Mouse (Mus musculus) MEL (cell line): ENCODE data around the gene Slc26a10. TPM values are rescaled to one million over a fixed set of nuclear protein-coding genes. Genes with fewer than 3 reads are reported as not detected.

Experiments used
- DNase-seq: peaks from one replicate; pipeline ENCODE4 v3.0.0; 2011; ENCODE audit warnings: low read depth, low spot score
- H3K27ac ChIP-seq: 2 replicates; pipeline ENCODE4 v1.5.1; 2012; ENCODE audit warnings: low read depth, mild to moderate bottlenecking, control low read depth, low read length, moderate library complexity; ENCODE audit not compliant: control insufficient read depth
- H3K27me3 ChIP-seq, 2 experiments: fragments of 150-350 bp in 1 of 2; sonication (generic) in 1 of 2; 2 replicates each; pipeline ENCODE4 v1.6.1; 2012; ENCODE audit warnings: low read length in 2 of 2, mild to moderate bottlenecking in 2 of 2, improper control_type of control experiment in 1 of 2, moderate library complexity in 1 of 2; ENCODE audit not compliant: insufficient read depth in 2 of 2, control insufficient read depth in 1 of 2
- H3K36me3 ChIP-seq, 2 experiments: 2 replicates each; pipeline ENCODE4 v1.6.1; 2012 to 2014; ENCODE audit warnings: low read length in 2 of 2, improper control_type of control experiment in 1 of 2, inconsistent platforms in 1 of 2, mild to moderate bottlenecking in 1 of 2; ENCODE audit not compliant: insufficient read depth in 2 of 2, control insufficient read depth in 1 of 2
- H3K4me1 ChIP-seq, 2 experiments: fragments of 150-350 bp in 1 of 2; sonication (generic) in 1 of 2; 2 replicates each; pipeline ENCODE4 v1.6.1; 2012; ENCODE audit warnings: low read length in 2 of 2, improper control_type of control experiment in 1 of 2, mild to moderate bottlenecking in 1 of 2; ENCODE audit not compliant: insufficient read depth in 2 of 2, control insufficient read depth in 1 of 2
- H3K4me3 ChIP-seq, 2 experiments: fragments of 150-350 bp in 1 of 2; sonication (generic) in 1 of 2; 2 replicates each; pipeline ENCODE4 v1.5.1; 2012; ENCODE audit warnings: low read depth in 2 of 2, low read length in 2 of 2, mild to moderate bottlenecking in 2 of 2, moderate library complexity in 2 of 2, control low read depth in 1 of 2, improper control_type of control experiment in 1 of 2; ENCODE audit not compliant: control insufficient read depth in 1 of 2, insufficient read depth in 1 of 2
- H3K79me2 ChIP-seq: 2 replicates; pipeline ENCODE4 v1.6.1; 2012; ENCODE audit warnings: mild to moderate bottlenecking, low read length, moderate library complexity; ENCODE audit not compliant: control insufficient read depth, poor library complexity, insufficient read depth
- H3K9ac ChIP-seq: 2 replicates; pipeline ENCODE4 v1.6.1; 2012; ENCODE audit warnings: low read depth, mild to moderate bottlenecking, control low read depth, low read length, moderate library complexity; ENCODE audit not compliant: control insufficient read depth, poor library complexity, severe bottlenecking
- H3K9me3 ChIP-seq: fragments of 150-350 bp; sonication (generic); replicated peaks from 2 replicates; pipeline ENCODE4 v1.6.1; 2012; ENCODE audit warnings: mild to moderate bottlenecking, low read length, improper control_type of control experiment, moderate library complexity; ENCODE audit not compliant: insufficient read depth
- BHLHE40 ChIP-seq: IDR thresholded peaks from 2 replicates; pipeline ENCODE4 v1.6.1; 2012; ENCODE audit warnings: low read depth, mild to moderate bottlenecking, inconsistent platforms, low read length, improper control_type of control experiment, borderline replicate concordance
- CHD1 ChIP-seq: IDR thresholded peaks from 2 replicates; pipeline ENCODE4 v1.6.1; 2012; ENCODE audit warnings: low read depth, mild to moderate bottlenecking, inconsistent platforms, low read length, improper control_type of control experiment
- CHD2 ChIP-seq: IDR thresholded peaks from 2 replicates; pipeline ENCODE4 v1.6.1; 2011; ENCODE audit warnings: low read length, improper control_type of control experiment
- ELF1 ChIP-seq: IDR thresholded peaks from 2 replicates; pipeline ENCODE4 v1.6.1; 2014; ENCODE audit warnings: low read depth, mild to moderate bottlenecking, inconsistent platforms, low read length, improper control_type of control experiment, moderate library complexity
- HCFC1 ChIP-seq: IDR thresholded peaks from 2 replicates; pipeline ENCODE4 v1.6.1; 2012; ENCODE audit warnings: low read depth, mild to moderate bottlenecking, inconsistent platforms, low read length, improper control_type of control experiment, moderate library complexity
- JUND ChIP-seq: IDR thresholded peaks from 2 replicates; pipeline ENCODE4 v1.6.1; 2011; ENCODE audit warnings: low read depth, mild to moderate bottlenecking, improper control_type of control experiment, low read length
- MAFK ChIP-seq: IDR thresholded peaks from 2 replicates; pipeline ENCODE4 v1.6.1; 2011; ENCODE audit warnings: low read depth, mild to moderate bottlenecking, low read length, improper control_type of control experiment, borderline replicate concordance
- MAX ChIP-seq: IDR thresholded peaks from 2 replicates; pipeline ENCODE4 v1.6.1; 2011; ENCODE audit warnings: low read length, improper control_type of control experiment
- MEF2A ChIP-seq: IDR thresholded peaks from 2 replicates; pipeline ENCODE4 v1.6.1; 2014; ENCODE audit warnings: low read depth, mild to moderate bottlenecking, inconsistent platforms, low read length, improper control_type of control experiment; ENCODE audit not compliant: poor library complexity, insufficient replicate concordance, severe bottlenecking; ENCODE audit errors: extremely low read depth
- MXI1 ChIP-seq: IDR thresholded peaks from 2 replicates; pipeline ENCODE4 v1.6.1; 2011; ENCODE audit warnings: mild to moderate bottlenecking, low read depth, low read length, improper control_type of control experiment
- MYB ChIP-seq: IDR thresholded peaks from 2 replicates; pipeline ENCODE4 v1.6.1; 2011; ENCODE audit warnings: mild to moderate bottlenecking, low read depth, low read length, improper control_type of control experiment
- NELFE ChIP-seq: IDR thresholded peaks from 2 replicates; pipeline ENCODE4 v1.6.1; 2011; ENCODE audit warnings: low read depth, low read length, improper control_type of control experiment
- NRF1 ChIP-seq: IDR thresholded peaks from 2 replicates; pipeline ENCODE4 v1.6.1; 2014; ENCODE audit warnings: low read depth, mild to moderate bottlenecking, inconsistent platforms, low read length, improper control_type of control experiment, moderate library complexity; ENCODE audit not compliant: poor library complexity, insufficient read depth, severe bottlenecking
- POLR2A ChIP-seq, 2 experiments: IDR thresholded peaks; 2 replicates each; pipeline ENCODE4 v1.6.1; 2011 to 2012; ENCODE audit warnings: low read length in 2 of 2, mild to moderate bottlenecking in 2 of 2, control low read depth in 1 of 2, improper control_type of control experiment in 1 of 2, low read depth in 1 of 2, moderate library complexity in 1 of 2; ENCODE audit not compliant: control insufficient read depth in 1 of 2, insufficient read depth in 1 of 2, poor library complexity in 1 of 2
- RCOR1 ChIP-seq: IDR thresholded peaks from 2 replicates; pipeline ENCODE4 v1.6.1; 2012; ENCODE audit warnings: low read depth, mild to moderate bottlenecking, inconsistent platforms, low read length, improper control_type of control experiment
- SIN3A ChIP-seq: IDR thresholded peaks from 2 replicates; pipeline ENCODE4 v1.6.1; 2012; ENCODE audit warnings: low read length, improper control_type of control experiment, inconsistent platforms
- TCF12 ChIP-seq: IDR thresholded peaks from 2 replicates; pipeline ENCODE4 v1.6.1; 2014; ENCODE audit warnings: low read depth, mild to moderate bottlenecking, inconsistent platforms, low read length, improper control_type of control experiment, moderate library complexity
- UBTF ChIP-seq: IDR thresholded peaks from 2 replicates; pipeline ENCODE4 v1.6.1; 2012; ENCODE audit warnings: low read depth, mild to moderate bottlenecking, inconsistent platforms, low read length, improper control_type of control experiment, moderate library complexity, borderline replicate concordance; ENCODE audit not compliant: insufficient read depth
- USF1 ChIP-seq: IDR thresholded peaks from 2 replicates; pipeline ENCODE4 v1.6.1; 2014; ENCODE audit warnings: low read depth, mild to moderate bottlenecking, inconsistent platforms, low read length, improper control_type of control experiment, moderate library complexity
- ZC3H11A ChIP-seq: IDR thresholded peaks from 2 replicates; pipeline ENCODE4 v1.6.1; 2012; ENCODE audit warnings: low read depth, mild to moderate bottlenecking, inconsistent platforms, low read length, improper control_type of control experiment
- ZNF384 ChIP-seq: IDR thresholded peaks from 2 replicates; pipeline ENCODE4 v1.6.1; 2012; ENCODE audit warnings: low read depth, mild to moderate bottlenecking, inconsistent platforms, low read length, improper control_type of control experiment
- polyA plus RNA-seq, 2 experiments: library from polyadenylated mRNA; stranded (reverse) in 1 of 2; unstranded in 1 of 2; fragments of >175 nt in 1 of 2; fragments of >200 nt in 1 of 2; gene quantifications; 2 replicates each; pipeline versions ENCODE4 v1.2.1 to v1.2.4; 2012; ENCODE audit warnings: low replicate concordance in 2 of 2, low read depth in 1 of 2; ENCODE audit not compliant: insufficient read length in 2 of 2, insufficient read depth in 1 of 2, missing spikeins in 1 of 2
- total RNA-seq: library from RNA; depleted of rRNA; stranded (reverse); fragments of 300-350 nt; gene quantifications from 2 replicates; pipeline ENCODE4 v1.2.3, GENCODE M21; 2012

Slc26a10 gene
- total and polyA plus RNA-seq, 3 experiments, result 1.1 to 1.3 TPM; not detected in 1

DNA sequence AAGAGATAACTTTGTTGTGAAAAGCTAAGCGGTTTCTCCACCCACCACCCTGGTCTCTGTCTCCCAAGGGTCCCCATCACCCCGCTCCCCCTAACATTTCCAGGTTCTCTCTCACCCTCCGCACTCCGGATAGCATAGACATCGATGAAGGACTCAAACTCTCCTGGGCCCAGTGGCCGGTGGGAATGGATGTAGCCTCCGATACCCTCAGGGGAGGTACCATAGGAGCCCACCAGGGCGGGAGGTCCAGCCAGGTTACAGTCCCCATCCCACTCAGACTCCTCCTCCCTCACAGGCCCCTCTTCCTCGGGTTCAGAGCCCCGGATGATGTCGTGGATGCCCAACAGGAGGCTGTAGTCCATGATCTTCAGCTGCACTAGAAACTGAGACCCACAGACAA is 19.0 kb upstream of the Slc26a10 start:
- TF ChIP-seq POLR2A (IDR thresholded peaks at IDR 0.05; ENCODE audit: control insufficient read depth in 1 of 2, insufficient read depth in 1 of 2, low read depth in 1 of 2, low read length in 2 of 2, poor library complexity in 1 of 2) (no peak), MAX (no peak), MXI1 (no peak), HCFC1 (no peak), BHLHE40 (no peak), MYB (no peak), NRF1 (no peak), JUND (no peak), MAFK (no peak), CHD1 (no peak), RCOR1 (no peak), ELF1 (no peak), NELFE (no peak)
- Histone ChIP-seq H3K9ac (no peak overlapping the region), H3K9me3 (no peaks in the 10 kb centered on the region), H3K4me1 (peaks cover 13 to 14% of the 10 kb centered on the region in 2 experiments), H3K27ac (no peak overlapping the region), H3K27me3 (no peaks in the 10 kb centered on the region), H3K79me2 (peaks cover 6% of the 10 kb centered on the region; the same call in 1 of the 2 replicates), H3K4me3 (no peak overlapping the region), H3K36me3 (peaks cover 17% of the 10 kb centered on the region in 2 experiments)
- no peak for DNase-seq

DNA sequence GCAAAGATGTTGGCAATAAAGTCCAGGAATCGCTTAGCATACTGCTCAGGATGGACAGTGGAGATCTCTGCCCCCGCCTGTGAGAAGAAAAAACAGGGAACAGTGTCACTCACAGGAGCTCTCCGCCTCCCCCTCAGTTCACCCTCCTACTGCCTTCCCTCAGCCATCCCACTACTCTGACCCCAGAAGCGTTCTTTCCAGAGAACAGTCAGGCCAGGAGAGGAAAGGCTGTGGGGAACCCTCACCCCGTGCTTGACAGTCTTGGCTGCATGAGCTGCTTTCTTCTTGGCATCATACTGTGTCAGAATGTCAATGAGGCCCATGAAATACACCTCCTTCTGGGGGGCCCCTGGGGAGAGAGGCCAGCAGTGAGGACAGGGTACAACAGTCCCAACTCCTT is 18.6 kb upstream of the Slc26a10 start:
- H3K27ac ChIP-seq, result no peak overlapping the region
- no peak overlapping the region for H3K4me3 ChIP-seq
- H3K4me1 ChIP-seq, result peaks cover 11 to 13% of the 10 kb centered on the region in 2 experiments

DNA sequence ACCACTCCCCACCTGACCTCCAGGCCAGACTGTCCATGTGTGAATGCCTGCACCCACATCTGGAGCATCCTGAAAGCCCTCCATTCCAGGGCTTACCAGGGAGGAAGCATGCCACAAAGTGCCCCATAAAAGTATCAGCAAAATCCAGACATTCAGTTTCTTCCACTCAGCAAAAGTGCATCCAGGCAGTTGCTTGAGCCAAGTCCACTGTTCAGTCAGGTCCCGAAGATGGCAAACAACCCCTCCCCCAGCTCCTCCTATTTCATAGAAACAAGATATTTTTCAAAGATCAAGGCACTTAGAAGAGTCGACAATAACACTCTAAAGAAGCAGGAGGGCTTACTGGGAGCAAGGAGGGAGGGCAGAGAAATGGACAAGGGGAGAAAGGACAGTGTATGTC is 18.0 kb upstream of the Slc26a10 start:
- peaks cover 5 to 8% of the 10 kb centered on the region in 2 experiments for H3K4me1 ChIP-seq
- no peaks in the 10 kb centered on the region for H3K27me3 ChIP-seq
- TF ChIP-seq SIN3A, result no peak
- no peak for TF ChIP-seq TCF12
- TF ChIP-seq ZC3H11A, result no peak
- TF ChIP-seq USF1, result no peak
- no peak for TF ChIP-seq MXI1
- no peak for TF ChIP-seq UBTF
- TF ChIP-seq MAFK, result no peak
- no peak for TF ChIP-seq POLR2A (IDR thresholded peaks at IDR 0.05; ENCODE audit: control insufficient read depth in 1 of 2, insufficient read depth in 1 of 2, low read depth in 1 of 2, low read length in 2 of 2, poor library complexity in 1 of 2)
- H3K4me3 ChIP-seq, result no peak overlapping the region
- no peak overlapping the region for H3K9ac ChIP-seq
- no peak for DNase-seq
- peaks cover 5% of the 10 kb centered on the region; the same call in 1 of the 2 replicates for H3K79me2 ChIP-seq
- peaks cover 10 to 12% of the 10 kb centered on the region in 2 experiments for H3K36me3 ChIP-seq
- no peaks in the 10 kb centered on the region for H3K9me3 ChIP-seq
- H3K27ac ChIP-seq, result no peak overlapping the region

More for the DNA sequence above, 18.6 kb upstream of the Slc26a10 start:
- Histone ChIP-seq H3K36me3 (peaks cover 15 to 16% of the 10 kb centered on the region in 2 experiments), H3K9ac (no peak overlapping the region), H3K79me2 (peaks cover 5% of the 10 kb centered on the region; the same call in 1 of the 2 replicates), H3K9me3 (no peaks in the 10 kb centered on the region), H3K27me3 (no peaks in the 10 kb centered on the region)
- no peak for DNase-seq
- TF ChIP-seq TCF12 (no peak), ZC3H11A (no peak), ZNF384 (no peak), POLR2A (IDR thresholded peaks at IDR 0.05; ENCODE audit: control insufficient read depth in 1 of 2, insufficient read depth in 1 of 2, low read depth in 1 of 2, low read length in 2 of 2, poor library complexity in 1 of 2) (no peak), CHD2 (no peak), MEF2A (no peak)
